Mouse (Mus musculus) layer of hippocampus, adult 8-10 months (tissue): Measurements from ENCODE around the gene Hfm1. TPM values are rescaled to one million over a fixed set of nuclear protein-coding genes. Genes with fewer than 3 reads are reported as not detected.

Experiments
- DNase-seq, 2 experiments: peaks; one replicate each; pipeline ENCODE4 v3.0.0; 2022; ENCODE audit warnings: low spot score in 2 of 2
- total RNA-seq, 4 experiments: library from RNA; stranded (reverse); gene quantifications; 2 replicates each; pipeline ENCODE4 v1.2.4; 2022

Gene Hfm1
- 1 to 10 TPM in 3 of 4 experiments, under 1 TPM in 1; 0.81 to 2.2 (median 2.1) TPM for total RNA-seq

GRCm38 (mm10) chr5:106925488-106926368 lies at the start of gene Hfm1:
Gene Hfm1 (minus strand): TSS chr5:106926321.
- peak; percentile 26 to 66 for DNase-seq

GRCm38 (mm10) chr5:106973883-106974282 lies 47.8 kb upstream of the Hfm1 start:
- no peak for DNase-seq

- DNase-seq = no peak
Observed at GRCm38 (mm10) chr5:106967578-106967977, 41.5 kb upstream of the Hfm1 start.

- DNase-seq = no peak
Observed at GRCm38 (mm10) chr5:106966443-106966842, 40.3 kb upstream of the Hfm1 start.

- no peak for DNase-seq
Observed at GRCm38 (mm10) chr5:106964513-106965014, 38.4 kb upstream of the Hfm1 start.

- DNase-seq = peak; percentile 81 to 93
Observed at GRCm38 (mm10) chr5:106963584-106964512, 37.7 kb upstream of the Hfm1 start, which contains the start of gene Cdc7. Gene Cdc7 (plus strand): TSS chr5:106964322.

- DNase-seq = no peak
Observed at GRCm38 (mm10) chr5:106960451-106960850, 34.3 kb upstream of the Hfm1 start.

- DNase-seq = no peak
Observed at GRCm38 (mm10) chr5:106959031-106959430, 32.9 kb upstream of the Hfm1 start.

- no peak for DNase-seq
Observed at GRCm38 (mm10) chr5:106956467-106956866, 30.3 kb upstream of the Hfm1 start.

GRCm38 (mm10) chr5:106948683-106949082 lies 22.6 kb upstream of the Hfm1 start:
- DNase-seq = no peak

GRCm38 (mm10) chr5:106946342-106946741 lies 20.2 kb upstream of the Hfm1 start:
- no peak for DNase-seq

- no peak for DNase-seq
Observed at GRCm38 (mm10) chr5:106927996-106928395, 1.9 kb upstream of the Hfm1 start.

GRCm38 (mm10) chr5:106926369-106926686 lies 207 bp upstream of the Hfm1 start:
- no peak for DNase-seq

- no peak for DNase-seq
Observed at GRCm38 (mm10) chr5:106919315-106919714, 6.8 kb downstream of the Hfm1 start.

- DNase-seq = no peak
Observed at GRCm38 (mm10) chr5:106896879-106897278, 29.2 kb downstream of the Hfm1 start.

- DNase-seq = peak in 1 of 2 experiments; percentile 15
Observed at GRCm38 (mm10) chr5:106891773-106892172, 34.3 kb downstream of the Hfm1 start.

GRCm38 (mm10) chr5:106887303-106888071 lies 38.6 kb downstream of the Hfm1 start:
- DNase-seq = no peak

GRCm38 (mm10) chr5:106885517-106885916 lies 40.6 kb downstream of the Hfm1 start:
- no peak for DNase-seq

- no peak for DNase-seq
Observed at GRCm38 (mm10) chr5:106876438-106876837, 49.7 kb downstream of the Hfm1 start.

- peak; percentile 11 to 68 for DNase-seq
Observed at GRCm38 (mm10) chr5:106860415-106860814, 65.7 kb downstream of the Hfm1 start.

- no peak for DNase-seq
Observed at GRCm38 (mm10) chr5:106853284-106853683, 72.8 kb downstream of the Hfm1 start.
